Mouse (Mus musculus) neural tube, embryonic 14.5 days (tissue): ENCODE measurements around the gene Cyb5d2. TPM values are rescaled to one million over a fixed set of nuclear protein-coding genes. Genes with fewer than 3 reads are reported as not detected.
A peak's percentile ranks its signal among the peaks of the same experiment; 100 is the strongest.

ENCODE experiments used
- ATAC-seq: fragments of 200-750 bp; cut with Nextera tagmentation; 2 replicates; pipeline ENCODE4 v1.8.0; 2017; ENCODE audit warnings: low read depth, mild to moderate bottlenecking, moderate TSS enrichment, moderate library complexity
- H3K27ac ChIP-seq: fragments of 300-500 bp; sonication (generic); 2 replicates; pipeline ENCODE4 v1.5.1; 2014; ENCODE audit warnings: low read depth, mild to moderate bottlenecking, control low read depth, low read length, moderate library complexity, mixed read lengths
- H3K27me3 ChIP-seq: fragments of 300-500 bp; sonication (generic); 2 replicates; pipeline ENCODE4 v1.6.1; 2014; ENCODE audit warnings: low read length; ENCODE audit not compliant: control insufficient read depth, insufficient read depth
- H3K36me3 ChIP-seq: fragments of 300-500 bp; sonication (generic); 2 replicates; pipeline ENCODE4 v1.6.1; 2014; ENCODE audit warnings: low read length, mixed read lengths; ENCODE audit not compliant: control insufficient read depth, insufficient read depth
- H3K4me1 ChIP-seq: fragments of 300-500 bp; sonication (generic); 2 replicates; pipeline ENCODE4 v1.6.1; 2014; ENCODE audit warnings: low read length; ENCODE audit not compliant: control insufficient read depth, insufficient read depth
- H3K4me2 ChIP-seq: fragments of 300-500 bp; sonication (generic); 2 replicates; pipeline ENCODE4 v1.6.1; 2014; ENCODE audit warnings: mild to moderate bottlenecking, low read depth, low read length, control low read depth
- H3K4me3 ChIP-seq: fragments of 300-500 bp; sonication (generic); 2 replicates; pipeline ENCODE4 v1.5.1; 2014; ENCODE audit warnings: low read depth, low read length, control low read depth, mixed read lengths
- H3K9ac ChIP-seq: fragments of 300-500 bp; sonication (generic); replicated peaks from 2 replicates; pipeline ENCODE4 v1.6.1; 2014; ENCODE audit warnings: low read depth, mild to moderate bottlenecking, control low read depth, low read length, mixed read lengths
- H3K9me3 ChIP-seq: fragments of 300-500 bp; sonication (generic); 2 replicates; pipeline ENCODE4 v1.6.1; 2016; ENCODE audit warnings: low read length; ENCODE audit not compliant: control insufficient read depth
- WGBS: fragments of 180-500 bp; shearing (Covaris S2); extraction: QIAGEN DNeasy Blood & Tissue Kit; methylation state at CpG from one replicate; pipeline ENCODE4 v1.1.7; 2014; 5-methylcytosine and 5-hydroxymethylcytosine counted together
- polyA plus RNA-seq: library from polyadenylated mRNA; unstranded; fragments of >200 nt; fragmentation: Nextera tagmentation; extraction: Ambion mirVana; gene quantifications from 2 replicates; pipeline ENCODE4 v1.2.1, GENCODE M21; 2014

The Cyb5d2 gene
- polyA plus RNA-seq, result 6.6 and 8.9 TPM in 2 replicates

DNA sequence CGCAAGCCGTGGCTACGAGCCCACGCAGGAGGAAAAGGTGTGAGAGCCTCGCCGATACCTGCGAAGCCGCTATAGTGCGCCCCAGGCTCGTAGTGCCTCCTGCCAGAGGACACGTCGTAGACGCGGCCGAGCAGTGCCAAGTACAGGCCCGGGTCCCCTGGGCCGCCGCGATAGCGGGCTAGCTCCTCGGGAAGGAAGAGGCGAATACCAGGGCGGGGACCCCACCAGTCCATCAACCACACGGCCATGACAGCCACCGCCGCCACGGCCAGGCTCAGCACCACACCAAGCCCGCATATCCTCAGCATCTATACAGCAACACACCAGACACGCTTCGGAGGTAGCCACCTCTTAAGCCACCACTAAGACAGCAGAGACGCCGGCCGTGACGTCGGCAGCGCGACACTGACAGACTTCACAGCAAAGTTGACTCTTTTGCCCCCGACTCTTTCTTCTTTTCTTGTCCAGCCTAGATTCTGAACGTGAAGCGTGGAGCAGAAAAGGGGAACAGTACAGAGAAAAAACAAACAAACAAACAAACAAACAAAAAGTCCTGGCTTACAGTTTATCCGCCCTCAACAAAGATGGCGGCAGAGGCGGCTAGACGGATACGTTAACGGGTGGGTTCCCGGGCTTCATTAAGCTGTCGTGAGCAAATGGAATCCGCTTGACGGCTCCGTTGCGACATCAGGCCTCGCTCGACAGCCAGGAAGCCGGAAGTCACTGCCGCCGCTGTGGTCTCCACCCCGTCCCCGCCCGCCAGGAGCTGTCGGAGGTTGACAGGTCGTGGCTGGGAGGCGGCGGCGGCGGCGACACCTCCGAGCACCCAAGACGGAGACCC, at the start of gene Cyb5d2, which contains the start of gene Zzef1:
Cyb5d2 (minus strand) TSS at position 688 of the 841 bp plus-strand sequence.
Zzef1 (plus strand) TSS at position 772 of the 841 bp plus-strand sequence.
- H3K4me2 ChIP-seq, result peak within 1 kb of the TSS; percentile 90
- peak within 1 kb of the TSS; percentile 94 for H3K4me3 ChIP-seq
- H3K9me3 ChIP-seq, result no peaks in the 10 kb centered on the region
- peaks cover 18% of the 10 kb centered on the region for H3K4me1 ChIP-seq
- peak within 1 kb of the TSS; percentile 90 for H3K9ac ChIP-seq
- peak within 1 kb of the TSS; percentile 89 for H3K27ac ChIP-seq
- under 1% methylated on average over 61 of the region's 69 CpGs for WGBS
- H3K36me3 ChIP-seq, result no peaks in the 10 kb centered on the region
- no peaks in the 10 kb centered on the region for H3K27me3 ChIP-seq
- ATAC-seq, result peak; percentile 95

DNA sequence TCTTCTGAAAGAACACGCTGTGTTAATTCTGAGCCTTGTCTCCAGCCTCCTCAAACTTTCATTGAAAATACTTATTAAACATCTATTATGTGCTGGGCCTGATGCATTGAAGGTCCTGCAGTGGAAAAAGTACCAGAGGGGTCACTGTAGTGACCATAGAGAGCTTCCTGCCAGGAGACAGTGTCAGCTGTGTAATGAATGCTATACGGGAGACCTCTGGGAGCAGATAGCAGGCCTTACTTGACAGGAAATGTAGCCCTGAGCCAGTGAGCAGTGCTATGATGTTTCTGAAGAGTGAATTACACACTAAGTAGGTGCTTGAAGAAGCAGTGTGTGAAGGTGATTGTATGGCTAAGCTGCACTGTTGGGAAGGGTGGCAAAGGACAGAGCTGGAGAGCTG, 49.6 kb upstream of the Cyb5d2 start:
- Histone ChIP-seq H3K27ac (no peak overlapping the region), H3K36me3 (peaks cover 41% of the 10 kb centered on the region), H3K4me2 (no peak overlapping the region), H3K27me3 (no peaks in the 10 kb centered on the region), H3K4me1 (no peaks in the 10 kb centered on the region), H3K9me3 (no peaks in the 10 kb centered on the region), H3K9ac (no peak overlapping the region), H3K4me3 (no peak overlapping the region)
- 95% methylated on average over 2 of the region's 2 CpGs for WGBS
- ATAC-seq, result no peak

DNA sequence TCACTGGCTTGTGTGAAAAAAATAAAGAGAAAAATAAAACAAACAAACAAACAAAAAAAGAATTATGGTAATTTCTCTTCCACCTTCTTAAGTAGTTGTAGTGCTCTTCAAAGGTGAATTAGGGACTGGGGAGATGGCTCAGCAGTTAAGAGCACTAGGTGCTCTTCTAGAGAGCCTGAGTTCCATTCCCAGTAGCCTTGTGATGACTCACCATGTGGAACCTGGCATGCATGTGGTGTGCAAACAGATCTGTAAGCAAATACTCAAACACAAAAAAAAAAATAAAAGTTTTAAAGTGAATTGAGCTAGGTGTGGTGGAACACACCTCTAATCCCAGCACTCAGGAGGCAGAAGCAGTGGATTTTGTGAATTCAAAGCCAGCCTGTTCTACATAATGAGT, 47.6 kb upstream of the Cyb5d2 start:
- Histone ChIP-seq H3K36me3 (peaks cover 30% of the 10 kb centered on the region), H3K4me3 (no peak overlapping the region)

DNA sequence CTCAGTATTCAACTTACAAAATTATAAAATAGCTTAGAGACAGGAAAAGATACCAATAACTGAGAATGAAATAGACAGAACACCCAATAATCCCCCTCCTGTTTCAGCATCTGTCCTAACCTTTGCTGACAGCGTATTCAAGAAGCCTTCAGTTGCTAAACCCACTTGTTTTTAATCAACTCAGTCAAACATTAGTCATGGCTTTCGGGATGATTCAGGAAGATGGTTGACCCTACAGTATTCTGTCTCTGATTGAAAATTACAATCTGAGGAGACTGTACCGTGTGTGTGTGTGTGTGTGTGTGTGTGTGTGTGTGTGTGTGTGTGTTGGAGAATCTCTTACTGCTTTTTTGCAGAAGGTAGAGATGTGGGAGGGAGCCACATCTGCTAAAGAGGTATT, 46.8 kb upstream of the Cyb5d2 start:
- no peak for ATAC-seq
- no peak overlapping the region for H3K27ac ChIP-seq
- no peaks in the 10 kb centered on the region for H3K4me1 ChIP-seq
- 92% methylated on average over 3 of the region's 3 CpGs for WGBS
- no peak overlapping the region for H3K4me3 ChIP-seq
- peaks cover 24% of the 10 kb centered on the region; the same call in 1 of the 2 replicates for H3K36me3 ChIP-seq
- no peaks in the 10 kb centered on the region for H3K27me3 ChIP-seq
- H3K9ac ChIP-seq, result no peak overlapping the region
- H3K9me3 ChIP-seq, result no peaks in the 10 kb centered on the region
- H3K4me2 ChIP-seq, result no peak overlapping the region

More for the DNA sequence above, 47.6 kb upstream of the Cyb5d2 start:
- Histone ChIP-seq H3K27me3 (no peaks in the 10 kb centered on the region), H3K4me1 (no peaks in the 10 kb centered on the region), H3K4me2 (no peak overlapping the region), H3K9ac (no peak overlapping the region), H3K9me3 (no peaks in the 10 kb centered on the region), H3K27ac (no peak overlapping the region)
- no peak for ATAC-seq

DNA sequence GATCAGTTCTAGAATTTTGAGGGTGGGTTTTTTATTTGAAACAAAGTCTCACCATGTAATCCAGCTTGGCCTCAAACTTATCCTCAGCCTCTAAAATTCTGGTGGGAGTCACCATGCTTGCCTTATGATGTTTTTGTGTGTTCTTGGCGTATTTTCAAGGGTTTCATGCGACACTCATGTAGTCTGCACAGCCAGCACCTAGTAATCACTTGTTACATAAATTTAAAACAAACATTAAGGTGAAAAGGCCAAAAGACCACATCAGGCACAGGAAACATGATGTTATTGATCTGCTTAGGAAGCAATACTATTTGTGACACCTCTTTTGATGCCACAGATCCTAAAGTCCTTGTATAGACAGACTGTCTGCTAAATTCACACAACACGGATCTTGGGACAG, 33.9 kb upstream of the Cyb5d2 start:
- Histone ChIP-seq H3K9me3 (no peaks in the 10 kb centered on the region), H3K27me3 (no peaks in the 10 kb centered on the region), H3K4me2 (no peak overlapping the region), H3K4me3 (no peak overlapping the region), H3K36me3 (peaks cover 49% of the 10 kb centered on the region), H3K27ac (no peak overlapping the region), H3K9ac (no peak overlapping the region), H3K4me1 (no peaks in the 10 kb centered on the region)
- WGBS, result 94% methylated on average over 3 of the region's 3 CpGs
- ATAC-seq, result no peak

DNA sequence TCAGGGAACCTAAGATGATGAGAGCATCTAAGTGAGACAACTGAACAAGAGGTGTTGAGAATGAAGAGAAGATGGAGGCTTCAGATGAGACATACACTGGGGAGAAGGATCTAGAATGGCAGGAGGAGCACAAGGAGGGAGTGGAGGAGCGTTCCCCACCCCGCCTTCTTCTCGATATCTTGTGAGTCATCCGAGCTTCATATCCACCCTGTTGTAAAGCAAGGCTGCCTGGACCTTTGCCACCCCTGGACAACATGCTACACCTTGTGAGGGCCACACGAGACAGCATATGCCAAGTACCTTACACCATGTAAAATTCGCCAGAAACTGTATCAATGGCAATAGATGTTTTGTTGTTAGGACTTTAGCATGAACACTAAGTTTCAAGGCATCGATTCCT, 25.1 kb upstream of the Cyb5d2 start:
- H3K4me1 ChIP-seq, result no peaks in the 10 kb centered on the region
- H3K36me3 ChIP-seq, result peaks cover 43% of the 10 kb centered on the region
- WGBS, result 93% methylated on average over 7 of the region's 7 CpGs
- no peak for ATAC-seq
- H3K4me3 ChIP-seq, result no peak overlapping the region
- H3K27me3 ChIP-seq, result no peaks in the 10 kb centered on the region
- no peaks in the 10 kb centered on the region for H3K9me3 ChIP-seq
- H3K27ac ChIP-seq, result no peak overlapping the region
- no peak overlapping the region for H3K9ac ChIP-seq
- H3K4me2 ChIP-seq, result no peak overlapping the region

DNA sequence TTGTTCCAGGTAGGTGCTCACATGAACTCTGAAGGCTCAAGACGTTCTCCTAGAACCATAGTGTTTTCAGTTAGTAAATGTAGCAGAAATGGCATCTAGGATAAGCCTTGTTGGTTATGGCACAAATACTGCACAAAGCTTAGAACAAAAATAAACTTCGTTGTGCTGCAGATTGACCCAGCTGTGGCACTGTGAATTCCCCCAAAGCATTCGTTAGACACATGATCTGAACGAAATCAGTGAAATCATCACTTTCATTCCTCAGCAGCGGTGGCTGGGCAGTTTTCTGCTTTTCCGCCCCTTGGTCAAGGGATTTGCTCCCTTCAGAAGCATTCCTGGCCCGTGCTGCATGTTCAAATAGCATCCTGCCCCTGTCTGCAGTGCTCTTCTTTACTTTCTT, 22.1 kb upstream of the Cyb5d2 start:
- H3K36me3 ChIP-seq, result peaks cover 27% of the 10 kb centered on the region
- no peak overlapping the region for H3K27ac ChIP-seq
- H3K27me3 ChIP-seq, result no peaks in the 10 kb centered on the region
- H3K9me3 ChIP-seq, result no peaks in the 10 kb centered on the region
- 92% methylated on average over 7 of the region's 7 CpGs for WGBS
- no peak overlapping the region for H3K4me3 ChIP-seq
- H3K9ac ChIP-seq, result no peak overlapping the region
- no peaks in the 10 kb centered on the region for H3K4me1 ChIP-seq
- no peak overlapping the region for H3K4me2 ChIP-seq
- ATAC-seq, result no peak

DNA sequence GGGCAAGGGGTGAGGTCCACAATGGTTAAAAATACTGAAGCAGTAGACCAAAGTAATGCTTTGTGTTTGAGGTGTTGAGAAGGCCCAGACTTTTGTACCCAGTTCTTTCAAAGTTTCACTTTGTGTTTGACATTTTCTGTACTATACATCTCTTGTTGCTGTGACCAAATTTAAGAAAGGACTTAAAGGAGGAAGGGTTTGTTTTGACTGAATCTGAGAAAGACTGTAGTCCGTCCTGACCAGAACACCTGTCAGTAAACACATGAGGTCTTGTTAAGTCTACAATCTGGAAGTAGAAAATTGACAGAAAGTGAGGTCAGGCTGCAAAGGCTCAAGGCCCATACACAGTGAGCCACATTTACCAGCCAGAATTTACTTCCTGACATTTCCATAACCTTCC, 20.9 kb upstream of the Cyb5d2 start:
- no peak for ATAC-seq
- WGBS, result 94% methylated on average over 1 of the region's 1 CpGs
- Histone ChIP-seq H3K4me2 (no peak overlapping the region), H3K27ac (no peak overlapping the region), H3K9me3 (no peaks in the 10 kb centered on the region), H3K27me3 (no peaks in the 10 kb centered on the region), H3K4me1 (no peaks in the 10 kb centered on the region), H3K9ac (no peak overlapping the region), H3K4me3 (no peak overlapping the region), H3K36me3 (peaks cover 17% of the 10 kb centered on the region; the same call in 1 of the 2 replicates)

DNA sequence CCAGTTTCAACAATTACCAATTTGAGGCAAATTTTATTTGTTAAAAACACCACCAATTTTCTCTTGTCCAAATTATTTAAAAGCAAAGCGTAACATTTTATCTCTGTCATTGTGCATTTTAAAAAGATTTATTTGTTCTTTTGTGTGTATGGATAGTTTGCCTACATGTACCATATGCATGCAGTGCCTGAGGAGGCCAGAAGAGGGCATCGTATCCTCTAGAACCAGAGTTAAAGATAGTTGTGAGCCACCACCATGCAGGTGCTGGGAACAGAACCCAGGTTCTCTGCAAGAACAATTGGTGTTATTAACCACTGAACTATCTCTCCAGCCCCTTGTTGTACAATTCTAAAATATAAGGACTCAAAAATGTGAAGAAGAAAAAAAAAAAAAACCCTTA, 18.2 kb upstream of the Cyb5d2 start:
- Histone ChIP-seq H3K9ac (no peak overlapping the region), H3K4me1 (no peaks in the 10 kb centered on the region), H3K27ac (no peak overlapping the region), H3K27me3 (no peaks in the 10 kb centered on the region), H3K9me3 (no peaks in the 10 kb centered on the region), H3K4me2 (no peak overlapping the region), H3K36me3 (0 out of 2 replicates have a peak, but pooled peaks cover 4% of the 10 kb centered on the region), H3K4me3 (no peak overlapping the region)
- ATAC-seq, result no peak
- WGBS, result 78% methylated on average over 2 of the region's 2 CpGs
